Mouse (Mus musculus): ENCODE data around the gene Krt82. TPM values are rescaled to one million over a fixed set of nuclear protein-coding genes. Genes with fewer than 3 reads are reported as not detected.
"Not testable (repeated sequence)": the region's sequence is repeated elsewhere in the genome, so short reads cannot be mapped to it uniquely, and the experiment has no call there.

The Krt82 gene
- total RNA-seq, 2 experiments from 2014 or later, result not detected

DNA sequence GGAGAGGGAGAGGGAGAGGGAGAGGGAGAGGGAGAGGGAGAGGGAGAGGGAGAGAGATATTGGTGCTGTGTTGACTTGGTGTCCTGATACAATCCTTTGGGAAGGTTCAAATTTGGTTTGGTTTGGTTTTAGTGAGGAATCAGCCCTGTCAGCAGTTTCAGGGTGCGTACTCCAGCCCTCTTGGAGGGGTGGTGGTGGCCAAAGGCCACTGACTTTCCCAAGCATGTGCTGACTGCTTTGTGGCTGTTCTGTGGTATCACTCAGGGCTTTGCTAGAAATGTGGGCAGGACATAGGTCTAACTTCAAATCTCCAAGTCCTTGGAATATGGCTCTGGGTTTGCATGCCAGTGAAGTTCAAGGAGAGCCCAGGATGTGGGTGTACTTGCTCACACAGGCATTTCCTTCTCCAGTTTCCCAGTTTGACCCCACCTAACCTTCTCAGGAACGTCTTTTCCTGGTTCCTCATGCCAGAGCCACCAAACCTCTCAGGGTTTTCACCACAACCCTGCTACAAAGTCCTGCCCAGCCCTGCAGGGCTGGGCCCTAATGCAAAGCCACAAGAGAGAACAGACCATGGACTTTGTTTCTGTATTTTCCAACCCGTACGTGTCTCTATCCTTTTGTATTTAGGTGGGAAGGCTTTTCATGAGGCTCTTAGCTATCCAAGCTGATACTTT is 27.8 kb downstream of the Krt82 start:
- no peak for DNase-seq (ENCODE audit: low spot score)
- intact Hi-C loops (cut with DNase I), result loop anchor here (5.0 kb wide), 1 partner anchor 250 kb away; no protein-coding TSS in a partner anchor

DNA sequence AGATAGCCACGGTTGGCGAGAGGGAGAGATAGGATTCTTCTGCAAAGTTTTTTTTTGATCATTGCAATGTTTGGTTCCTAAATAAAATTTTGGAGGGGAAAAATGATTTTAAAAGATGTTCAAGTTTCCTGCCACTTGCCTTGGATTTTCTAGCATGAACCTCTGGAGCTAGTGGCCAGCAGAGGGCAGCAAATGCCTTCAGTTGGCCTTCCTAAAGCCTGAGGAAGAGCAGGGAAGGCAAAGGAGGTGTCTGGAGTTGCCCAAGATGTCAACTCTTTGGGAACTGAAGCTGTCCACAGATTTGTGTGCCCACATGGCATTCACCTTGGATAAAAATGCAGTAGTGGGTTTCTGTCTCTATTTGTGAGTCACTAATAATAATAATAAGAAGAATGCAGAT is 30.7 kb downstream of the Krt82 start:
- intact Hi-C loops (cut with DNase I), result loop anchor here (1.0 to 5.0 kb wide), 4 partner anchors 179 to 545 kb away; no protein-coding TSS in a partner anchor
- DNase-seq (ENCODE audit: low spot score), result peak; percentile 15

DNA sequence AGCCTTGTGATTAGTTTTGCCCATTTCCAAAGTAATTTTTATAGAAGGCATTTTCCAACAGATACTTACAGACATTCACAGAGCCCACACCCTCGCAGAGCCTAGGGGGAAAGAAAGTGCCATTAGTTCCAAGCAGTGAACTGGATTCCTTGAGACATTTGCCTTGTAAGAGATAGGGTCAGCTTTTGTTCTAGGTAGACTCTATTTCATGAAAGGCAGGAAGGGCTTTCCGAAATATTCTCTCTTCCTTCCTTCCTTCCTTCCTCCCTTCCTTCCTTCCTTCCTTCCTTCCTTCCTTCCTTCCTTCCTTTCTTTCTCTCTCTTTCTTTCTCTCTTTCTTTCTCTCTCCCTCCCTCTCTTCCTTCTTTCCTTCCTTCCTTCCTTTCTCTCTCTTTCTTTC is 33.3 kb downstream of the Krt82 start, which contains the start of gene Gm49425:
Gene Gm49425 (minus strand): TSS at position 101 of the 400 bp plus-strand sequence.
- intact Hi-C loops (cut with DNase I), result not testable (repeated sequence)

DNA sequence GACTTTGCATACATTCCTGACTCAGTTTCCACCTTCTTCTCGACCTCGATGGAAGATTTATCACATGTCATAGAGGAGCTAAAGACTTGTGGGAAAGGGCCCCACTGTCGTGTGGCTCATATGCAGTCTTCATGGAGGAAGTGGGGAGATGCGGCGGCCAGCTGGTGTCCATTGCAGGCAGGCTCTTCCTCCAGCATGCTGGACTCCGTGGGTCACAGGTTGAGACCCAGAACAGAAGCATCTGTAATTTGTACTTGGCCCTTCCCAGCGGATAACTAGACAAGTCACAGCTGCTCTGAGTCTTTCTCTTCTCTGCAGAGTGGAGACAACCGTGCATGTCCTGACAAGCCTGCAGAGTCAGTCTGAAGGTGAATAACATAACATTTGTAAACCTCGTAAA is 42.2 kb downstream of the Krt82 start:
- intact Hi-C loops (cut with DNase I), result no loop called here

More for the DNA sequence above, 33.3 kb downstream of the Krt82 start, which contains the start of gene Gm49425:
- not testable (repeated sequence) for DNase-seq (ENCODE audit: low spot score)

DNA sequence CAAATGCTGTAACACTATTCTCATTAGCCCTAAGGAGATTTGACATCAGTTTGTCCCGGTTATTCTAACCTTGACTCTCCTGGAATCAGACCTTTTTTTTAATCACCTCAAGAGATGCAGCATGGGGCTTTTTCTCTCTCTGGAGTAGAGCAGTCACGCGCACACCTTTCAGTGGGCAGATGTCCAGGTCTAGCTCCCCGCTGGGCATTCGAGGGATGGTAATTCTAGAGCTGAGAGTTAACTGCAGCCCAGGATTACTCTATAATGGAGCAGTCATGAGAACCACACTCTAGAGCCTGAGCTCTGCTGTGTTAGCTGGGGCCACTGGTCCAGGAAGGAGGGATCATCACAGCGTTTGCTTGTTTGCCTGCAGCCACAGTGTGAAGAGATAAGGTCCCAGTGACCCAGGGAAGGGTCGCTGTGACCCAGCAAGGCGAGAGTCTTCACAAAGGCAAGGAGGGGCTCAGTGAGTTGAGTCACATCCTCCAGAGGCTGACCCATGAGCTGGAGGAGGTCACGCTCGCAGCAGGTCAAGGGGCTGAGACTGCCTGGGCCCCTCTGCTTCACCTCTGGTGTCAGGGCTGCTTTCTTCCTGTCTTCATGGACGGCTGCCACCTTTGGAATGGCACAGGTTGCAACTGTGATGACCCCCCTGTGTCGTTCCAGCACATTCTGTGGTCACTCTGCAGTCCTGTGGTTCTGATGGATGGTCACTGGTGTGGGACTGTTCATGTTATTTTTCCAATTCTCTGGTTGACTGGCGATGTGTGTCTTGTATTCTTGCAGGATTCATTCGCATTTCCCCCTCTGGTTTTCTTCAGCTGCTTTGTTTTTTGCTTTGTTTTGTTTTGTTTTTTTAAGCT is 43.3 kb downstream of the Krt82 start:
- intact Hi-C loops (cut with DNase I), result no loop called here
- DNase-seq (ENCODE audit: low spot score), result no peak

More for the DNA sequence above, 42.2 kb downstream of the Krt82 start:
- no peak for DNase-seq (ENCODE audit: low spot score)

DNA sequence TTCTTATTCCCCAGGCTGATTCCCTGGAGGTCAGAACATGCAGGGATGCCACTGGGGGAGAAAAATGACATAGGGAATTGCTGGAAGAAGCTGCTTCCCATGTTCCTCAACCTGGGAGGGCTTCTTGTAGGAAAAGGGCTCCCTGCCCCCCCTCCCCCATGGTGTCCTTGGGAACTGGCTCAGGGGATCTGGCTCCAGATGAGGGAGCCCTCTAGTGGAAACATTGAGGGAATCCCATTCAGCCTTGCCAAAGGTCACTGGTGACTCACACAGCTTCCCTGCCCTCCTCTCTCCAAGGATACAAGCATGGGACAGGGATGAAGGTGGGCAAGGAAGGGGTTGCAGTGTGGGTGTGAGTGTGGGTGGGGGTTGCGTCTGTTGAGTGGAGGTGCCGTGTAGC is 53.3 kb downstream of the Krt82 start:
- intact Hi-C loops (cut with DNase I), result loop anchor here (2.0 kb wide), 1 partner anchor 158 kb away; no protein-coding TSS in a partner anchor
- DNase-seq (ENCODE audit: low spot score), result no peak

DNA sequence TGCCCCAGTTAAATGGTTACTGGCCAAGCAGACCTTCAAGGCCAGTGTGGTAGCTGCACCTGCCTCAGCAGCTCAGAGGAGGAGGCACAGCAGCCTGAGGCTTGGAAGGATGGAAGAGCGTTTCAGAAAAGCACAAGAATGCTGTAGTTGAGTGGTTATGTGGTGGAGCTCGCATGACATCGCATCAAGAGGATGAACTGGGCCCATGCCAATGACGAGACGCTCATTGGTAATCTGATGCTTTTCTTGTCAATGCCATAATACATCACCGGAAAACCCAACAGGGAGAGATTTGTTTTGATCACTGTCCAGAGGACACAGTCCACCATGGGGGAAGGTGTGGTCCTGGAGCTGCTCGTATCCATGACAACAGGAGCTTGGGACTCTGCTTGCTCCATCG is 55.2 kb downstream of the Krt82 start:
- DNase-seq (ENCODE audit: low spot score), result no peak
- intact Hi-C loops (cut with DNase I), result no loop called here

DNA sequence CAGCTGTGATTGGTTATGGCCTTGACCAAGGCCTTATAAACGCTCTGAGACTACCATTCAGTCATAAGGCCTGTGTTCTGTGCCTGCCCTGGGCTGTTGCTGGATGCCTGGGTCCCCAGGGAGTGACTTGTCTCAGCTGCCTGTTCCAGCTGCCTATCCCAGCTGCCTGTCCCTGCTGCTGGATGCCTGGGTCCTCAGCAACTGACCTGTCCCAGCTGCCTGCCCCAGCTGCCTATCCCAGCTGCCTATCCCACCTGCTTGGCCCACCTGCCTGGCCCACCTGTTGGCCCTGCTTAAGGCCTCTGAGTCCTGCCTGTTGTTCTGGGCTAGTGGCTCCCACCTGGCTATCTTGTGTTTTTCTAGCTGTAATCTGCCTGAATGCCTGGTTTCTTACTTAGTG is 56.3 kb downstream of the Krt82 start:
- no peak for DNase-seq (ENCODE audit: low spot score)
- intact Hi-C loops (cut with DNase I), result no loop called here

DNA sequence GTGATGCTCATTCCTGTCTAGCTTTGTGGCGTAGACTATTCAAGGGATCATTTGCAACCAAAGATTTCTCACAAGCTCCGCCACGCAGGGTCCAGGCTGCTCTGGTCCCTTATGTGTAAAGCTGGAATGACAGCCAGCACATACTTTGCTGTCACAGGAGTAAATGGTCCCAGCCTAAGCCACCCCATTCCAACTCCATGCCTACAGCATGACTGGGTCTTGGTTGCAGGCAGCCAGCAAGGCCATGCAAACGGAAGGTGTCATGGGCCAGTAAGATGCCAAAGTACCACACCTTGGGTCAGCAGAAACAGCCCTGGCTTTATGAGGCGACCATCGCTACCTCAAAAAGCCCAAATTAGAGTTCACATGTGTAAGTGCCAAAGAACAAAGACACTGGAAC is 56.8 kb downstream of the Krt82 start:
- intact Hi-C loops (cut with DNase I), result no loop called here
- DNase-seq (ENCODE audit: low spot score), result no peak

DNA sequence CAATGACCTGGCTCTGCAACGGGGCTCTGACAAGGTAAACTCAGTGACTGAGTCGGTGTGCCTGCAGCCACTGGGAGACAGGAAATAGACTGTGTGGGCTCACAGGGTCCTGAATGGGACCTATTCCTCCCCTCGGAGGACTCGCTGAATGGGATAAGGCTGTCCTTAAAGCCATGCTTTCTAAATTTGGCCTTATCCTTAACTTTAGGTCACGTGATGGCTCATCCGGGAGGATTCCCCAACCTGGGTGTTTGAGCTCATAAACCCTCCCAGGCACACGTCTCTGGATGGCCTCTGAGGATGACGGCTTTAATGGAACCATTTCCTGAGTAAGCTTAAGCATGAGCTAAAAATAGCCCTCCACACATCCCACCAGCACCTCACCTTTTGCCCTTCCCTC is 57.7 kb downstream of the Krt82 start:
- no peak for DNase-seq (ENCODE audit: low spot score)
- intact Hi-C loops (cut with DNase I), result no loop called here

DNA sequence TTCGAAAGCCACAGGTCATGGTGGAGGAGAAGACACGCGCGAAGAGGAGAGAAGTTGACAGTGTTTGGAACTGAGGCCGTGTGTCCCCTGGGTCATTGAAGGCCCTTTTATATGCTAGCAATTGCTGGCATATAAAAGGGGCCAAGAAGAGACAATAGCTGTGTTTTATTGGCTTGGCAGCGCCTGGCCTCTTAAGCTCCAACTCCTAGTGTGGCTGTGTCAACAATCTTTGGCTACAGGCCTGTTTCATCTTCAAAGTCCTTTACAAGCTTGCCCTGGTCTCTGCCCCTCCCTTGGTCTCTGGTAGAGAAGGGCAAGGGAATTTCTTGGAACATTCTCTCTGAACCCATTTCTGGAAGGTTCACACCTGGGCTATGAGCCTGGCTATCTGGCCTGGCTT is 59.0 kb downstream of the Krt82 start, which contains the start of gene Krt83:
Gene Krt83 (minus strand): TSS at position 82 of the 400 bp plus-strand sequence.
- no peak for DNase-seq (ENCODE audit: low spot score)
- intact Hi-C loops (cut with DNase I), result no loop called here

Small RNA genes lying within 50 kb of the gene (microRNA-seq; reads per million reads assigned to microRNA genes)
- gene Gm44393 (not detected), gene Gm44460 (not detected)

Other genes with a start within 250 kb of the Krt82 start
- 1 to 10 TPM; 2.0 to 2.2 TPM for gene Krt80, start 180.5 kb downstream of the Krt82 start, total RNA-seq (2021)
- 1 to 10 TPM; 4.2 to 5.9 TPM for gene Krt7, start 139.6 kb downstream of the Krt82 start, total RNA-seq (2021)
- gene Krt87, start 111.9 kb downstream of the Krt82 start, total RNA-seq (2021), result not detected
- not detected for gene Krt88, start 102.9 kb downstream of the Krt82 start, total RNA-seq (2021)
- not detected for gene Krt81, start 86.9 kb downstream of the Krt82 start, total RNA-seq (2021)
- gene Krt86, start 77.2 kb downstream of the Krt82 start, total RNA-seq (2021), result not detected
- gene Krt83, start 59.2 kb downstream of the Krt82 start, total RNA-seq (2021), result not detected
- gene Gm49425, start 33.4 kb downstream of the Krt82 start, total RNA-seq (2021), result not detected
- not detected for gene Krt84, start 17.8 kb downstream of the Krt82 start, total RNA-seq (2021)
- not detected for gene Krt90, start 12.3 kb upstream of the Krt82 start, total RNA-seq (2021)
- not detected for gene Krt75, start 23.2 kb upstream of the Krt82 start, total RNA-seq (2021)
- not detected for gene Gm5414, start 77.5 kb upstream of the Krt82 start, total RNA-seq (2021)
- gene Gm5478, start 96.7 kb upstream of the Krt82 start, total RNA-seq (2021), result not detected
- not detected for gene Krt6b, start 129.6 kb upstream of the Krt82 start, total RNA-seq (2021)
- gene Krt6a, start 143.6 kb upstream of the Krt82 start, total RNA-seq (2021), result not detected
- not detected for gene Krt5, start 162.2 kb upstream of the Krt82 start, total RNA-seq (2021)
- gene Krt71, start 192.4 kb upstream of the Krt82 start, total RNA-seq (2021), result not detected
- not detected for gene Krt72, start 235.8 kb upstream of the Krt82 start, total RNA-seq (2021)